Mouse (Mus musculus) midbrain, postnatal 0 days (tissue): ENCODE data around the gene Ss18l2. TPM values are rescaled to one million over a fixed set of nuclear protein-coding genes. Genes with fewer than 3 reads are reported as not detected.

Experiments used
- ATAC-seq: fragments of 200-750 bp; cut with Nextera tagmentation; 2 replicates; pipeline ENCODE4 v1.8.0; 2017; ENCODE audit warnings: moderate number of reproducible peaks, mild to moderate bottlenecking, moderate TSS enrichment, moderate library complexity; ENCODE audit not compliant: low FRiP score
- DNase-seq: peaks from one replicate; pipeline ENCODE4 v3.0.0-alpha.2; 2015; ENCODE audit warnings: low spot score
- H3K27ac ChIP-seq: fragments of 300-500 bp; sonication (generic); 2 replicates; pipeline ENCODE4 v1.5.1; 2014; ENCODE audit warnings: low read depth, mild to moderate bottlenecking, low read length, mixed read lengths
- H3K27me3 ChIP-seq: fragments of 300-500 bp; sonication (generic); 2 replicates; pipeline ENCODE4 v1.6.1; 2014; ENCODE audit warnings: low read length, control low read depth, mixed read lengths; ENCODE audit not compliant: insufficient read depth
- H3K36me3 ChIP-seq: fragments of 300-500 bp; sonication (generic); 2 replicates; pipeline ENCODE4 v1.6.1; 2014; ENCODE audit warnings: low read length, control low read depth, mixed read lengths; ENCODE audit not compliant: insufficient read depth
- H3K4me1 ChIP-seq: fragments of 300-500 bp; sonication (generic); 2 replicates; pipeline ENCODE4 v1.6.1; 2014; ENCODE audit warnings: mild to moderate bottlenecking, control low read depth, antibody characterized with exemption, low read length, mixed read lengths; ENCODE audit not compliant: insufficient read depth
- H3K4me2 ChIP-seq: fragments of 300-500 bp; sonication (generic); 2 replicates; pipeline ENCODE4 v1.6.1; 2014; ENCODE audit warnings: low read depth, mild to moderate bottlenecking, low read length, mixed read lengths; ENCODE audit not compliant: poor library complexity, severe bottlenecking
- H3K4me3 ChIP-seq: fragments of 300-500 bp; sonication (generic); 2 replicates; pipeline ENCODE4 v1.5.1; 2014; ENCODE audit warnings: low read depth, mild to moderate bottlenecking, low read length, moderate library complexity
- H3K9ac ChIP-seq: fragments of 300-500 bp; sonication (generic); replicated peaks from 2 replicates; pipeline ENCODE4 v1.6.1; 2014; ENCODE audit warnings: mild to moderate bottlenecking, low read length, moderate library complexity, mixed read lengths; ENCODE audit not compliant: poor library complexity, severe bottlenecking
- H3K9me3 ChIP-seq: fragments of 300-500 bp; sonication (generic); 2 replicates; pipeline ENCODE4 v1.6.1; 2016; ENCODE audit warnings: low read length, control low read depth
- CTCF ChIP-seq: IDR thresholded peaks from 2 replicates; pipeline ENCODE4 v1.5.1; 2016; ENCODE audit warnings: antibody characterized with exemption, mild to moderate bottlenecking
- WGBS: fragments of 180-500 bp; shearing (Covaris S2); extraction: QIAGEN DNeasy Blood & Tissue Kit; methylation state at CpG from one replicate; pipeline ENCODE4 v1.1.7; 2014; 5-methylcytosine and 5-hydroxymethylcytosine counted together
- polyA plus RNA-seq: library from polyadenylated mRNA; unstranded; fragments of >200 nt; fragmentation: Nextera tagmentation; extraction: Ambion mirVana; gene quantifications from 2 replicates; pipeline ENCODE4 v1.2.1, GENCODE M21; 2015
- total RNA-seq: library from RNA; depleted of rRNA; stranded (reverse); fragments of >200 nt; gene quantifications from 2 replicates; pipeline ENCODE4 v1.2.3, GENCODE M21; 2014; rRNA removed

Gene Ss18l2
- total RNA-seq (51.4 and 59.6 TPM in 2 replicates), polyA plus RNA-seq (204 and 218 TPM in 2 replicates)

DNA sequence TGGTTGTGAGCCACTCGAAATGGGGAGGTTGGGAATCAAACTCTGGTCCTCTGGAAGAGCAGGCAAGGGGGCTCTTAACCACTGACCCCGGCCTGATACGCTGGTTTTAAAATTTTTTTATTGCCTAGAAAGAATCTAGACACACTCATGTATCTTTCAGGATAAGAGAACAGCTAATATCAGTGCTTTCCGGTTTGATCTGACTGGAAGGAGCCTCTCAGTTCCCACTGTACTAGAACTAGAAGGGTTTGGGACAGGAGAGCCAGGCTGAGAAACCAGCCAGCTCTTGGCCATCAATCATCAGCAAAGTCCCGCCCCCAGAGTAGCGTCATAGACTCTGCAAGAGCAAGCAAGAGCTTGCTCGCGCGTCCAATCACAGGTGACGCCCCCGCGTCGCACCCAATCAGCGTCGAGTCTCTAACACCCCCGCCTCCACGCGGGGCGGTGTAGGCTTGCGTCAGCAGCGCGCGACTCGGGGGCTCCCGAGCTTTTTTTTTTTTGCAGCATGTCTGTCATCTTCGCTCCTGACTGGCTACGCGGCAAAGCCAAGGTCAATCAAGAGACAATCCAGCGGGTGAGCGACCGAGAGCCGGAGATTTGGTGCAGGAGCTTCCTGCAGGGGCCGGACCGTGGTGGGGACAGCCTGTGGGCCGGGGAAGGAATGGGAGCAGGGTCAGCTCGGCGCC is at the start of gene Ss18l2:
Gene Ss18l2 (plus strand): TSS at position 432 of the 686 bp plus-strand sequence.
- WGBS, result 5% methylated on average over 37 of the region's 37 CpGs
- no peak for TF ChIP-seq CTCF
- Histone ChIP-seq H3K27ac (peak within 1 kb of the TSS; percentile 92), H3K4me3 (peak within 1 kb of the TSS; percentile 89), H3K27me3 (peaks cover 3% of the 10 kb centered on the region; the same call in 1 of the 2 replicates), H3K9me3 (no peaks in the 10 kb centered on the region), H3K4me1 (peaks cover 11% of the 10 kb centered on the region; the same call in 1 of the 2 replicates), H3K4me2 (peak within 1 kb of the TSS; percentile 78), H3K9ac (peak within 1 kb of the TSS; percentile 93), H3K36me3 (no peaks in the 10 kb centered on the region; the same call in 1 of the 2 replicates)
- DNase-seq, result peak; percentile 100
- ATAC-seq, result peak; percentile 100

DNA sequence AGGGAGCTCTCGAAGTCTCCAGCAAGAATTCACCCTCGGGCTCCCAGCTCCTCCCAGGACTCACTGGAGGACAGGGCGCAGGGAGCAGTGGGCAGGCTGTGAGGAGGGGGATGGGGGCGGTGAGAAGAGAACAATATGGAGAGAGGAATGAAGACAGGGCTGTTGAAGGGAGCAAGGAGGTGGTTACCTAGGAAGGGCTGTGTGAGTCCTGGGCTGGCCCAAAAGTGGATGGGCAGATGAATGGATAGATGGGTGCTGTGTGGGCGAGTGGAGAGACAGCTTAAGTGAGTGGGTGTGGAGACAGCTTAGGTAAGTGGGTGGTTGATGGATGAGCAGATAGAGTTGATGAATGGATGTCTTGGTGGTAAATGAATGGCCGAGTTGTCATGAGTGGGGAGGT is 46.7 kb upstream of the Ss18l2 start:
- Histone ChIP-seq H3K36me3 (no peaks in the 10 kb centered on the region), H3K4me3 (no peak overlapping the region), H3K4me2 (no peak overlapping the region), H3K4me1 (no peaks in the 10 kb centered on the region), H3K27me3 (no peaks in the 10 kb centered on the region), H3K9me3 (no peaks in the 10 kb centered on the region), H3K9ac (no peak overlapping the region), H3K27ac (no peak overlapping the region)
- no peak for ATAC-seq
- WGBS, result 86% methylated on average over 6 of the region's 6 CpGs
- no peak for DNase-seq
- no peak for TF ChIP-seq CTCF

DNA sequence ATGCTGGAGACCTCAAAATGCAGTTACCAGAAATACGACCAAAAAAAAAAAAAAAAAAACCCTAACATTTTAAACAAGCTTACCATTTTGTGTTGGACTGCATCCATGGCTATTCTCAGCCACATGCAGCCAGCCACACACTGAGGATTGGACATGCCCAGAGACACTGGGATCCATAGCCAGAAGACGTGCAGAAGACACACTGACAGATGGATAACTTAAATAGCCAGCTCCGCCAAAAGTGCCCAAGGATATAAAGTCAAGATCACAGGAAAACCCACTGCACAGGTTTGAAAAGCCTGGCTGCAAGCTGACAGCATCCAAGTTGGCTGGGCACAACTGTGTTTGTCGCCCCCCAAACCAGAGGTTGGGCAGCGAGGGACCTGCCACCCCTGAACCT is 46.0 kb upstream of the Ss18l2 start:
- no peak for TF ChIP-seq CTCF
- ATAC-seq (no peak), DNase-seq (no peak)
- no peaks in the 10 kb centered on the region for H3K9me3 ChIP-seq
- no peaks in the 10 kb centered on the region for H3K27me3 ChIP-seq
- no peak overlapping the region for H3K4me2 ChIP-seq
- no peak overlapping the region for H3K9ac ChIP-seq
- H3K36me3 ChIP-seq, result no peaks in the 10 kb centered on the region
- H3K4me1 ChIP-seq, result no peaks in the 10 kb centered on the region
- 84% methylated on average over 5 of the region's 5 CpGs for WGBS
- H3K4me3 ChIP-seq, result no peak overlapping the region
- H3K27ac ChIP-seq, result no peak overlapping the region

DNA sequence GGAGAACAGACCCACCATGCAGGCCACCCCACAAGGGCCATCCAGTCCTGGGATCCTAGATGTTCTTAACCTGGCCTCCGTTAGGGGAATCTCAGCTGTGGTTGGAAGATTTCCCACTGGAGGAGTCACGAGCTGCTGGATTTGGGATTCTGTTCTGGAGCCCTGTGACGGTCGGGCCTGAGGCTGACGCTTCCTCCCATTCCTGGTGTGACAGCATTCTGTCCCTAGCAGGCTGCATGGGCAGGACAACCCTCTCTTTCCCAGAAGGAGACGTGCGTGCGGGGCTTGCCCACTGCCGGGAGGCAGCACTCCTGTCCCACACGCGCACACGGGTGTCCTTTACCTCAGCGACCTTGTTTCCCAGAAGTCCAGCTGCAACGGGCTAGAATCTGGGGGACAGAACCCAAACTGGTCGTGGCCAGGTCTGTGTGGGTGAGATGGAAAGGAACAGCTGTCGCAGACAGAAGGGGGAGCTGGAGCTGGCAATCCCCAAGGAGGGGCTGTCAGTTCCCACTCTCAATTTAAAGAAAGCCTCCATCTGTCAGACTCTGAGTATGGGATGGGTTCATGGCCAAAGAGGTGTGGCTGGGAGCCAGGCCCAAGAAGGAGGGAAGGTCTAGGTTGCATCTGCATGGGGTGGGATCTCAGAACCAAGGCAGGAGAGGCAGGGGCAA is 43.0 kb upstream of the Ss18l2 start:
- Histone ChIP-seq H3K36me3 (no peaks in the 10 kb centered on the region), H3K9me3 (no peaks in the 10 kb centered on the region), H3K4me2 (no peak overlapping the region), H3K27me3 (no peaks in the 10 kb centered on the region), H3K27ac (no peak overlapping the region), H3K4me3 (no peak overlapping the region), H3K4me1 (peaks cover 6% of the 10 kb centered on the region; the same call in 1 of the 2 replicates), H3K9ac (no peak overlapping the region)
- no peak for TF ChIP-seq CTCF
- WGBS, result 63% methylated on average over 16 of the region's 16 CpGs
- no peak for ATAC-seq
- DNase-seq, result peak; percentile 69

DNA sequence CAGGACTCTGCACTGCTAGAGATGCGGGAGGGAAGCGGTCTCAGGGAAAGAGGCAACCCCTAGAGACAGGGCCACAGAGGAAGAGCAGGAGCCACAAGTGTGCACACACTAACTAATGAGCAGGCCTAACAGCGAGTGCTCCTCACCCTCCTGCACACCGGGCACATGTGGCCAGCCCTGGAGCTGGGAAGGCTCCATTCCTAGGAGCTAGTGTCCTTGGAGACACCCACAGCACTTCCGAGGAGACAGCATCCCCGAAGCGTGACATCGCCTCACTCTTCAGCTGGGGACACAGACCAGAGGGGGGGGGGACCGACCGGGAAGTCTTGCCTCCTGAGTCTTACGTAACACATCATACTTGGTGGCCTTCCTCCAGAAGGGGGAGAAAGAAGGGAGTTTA is 42.3 kb upstream of the Ss18l2 start:
- Histone ChIP-seq H3K4me2 (no peak overlapping the region), H3K4me1 (peaks cover 6% of the 10 kb centered on the region; the same call in 1 of the 2 replicates), H3K4me3 (no peak overlapping the region), H3K9me3 (no peaks in the 10 kb centered on the region), H3K27me3 (no peaks in the 10 kb centered on the region), H3K27ac (no peak overlapping the region), H3K9ac (no peak overlapping the region), H3K36me3 (no peaks in the 10 kb centered on the region)
- ATAC-seq (no peak), DNase-seq (no peak)
- no peak for TF ChIP-seq CTCF
- WGBS, result 63% methylated on average over 11 of the region's 11 CpGs

DNA sequence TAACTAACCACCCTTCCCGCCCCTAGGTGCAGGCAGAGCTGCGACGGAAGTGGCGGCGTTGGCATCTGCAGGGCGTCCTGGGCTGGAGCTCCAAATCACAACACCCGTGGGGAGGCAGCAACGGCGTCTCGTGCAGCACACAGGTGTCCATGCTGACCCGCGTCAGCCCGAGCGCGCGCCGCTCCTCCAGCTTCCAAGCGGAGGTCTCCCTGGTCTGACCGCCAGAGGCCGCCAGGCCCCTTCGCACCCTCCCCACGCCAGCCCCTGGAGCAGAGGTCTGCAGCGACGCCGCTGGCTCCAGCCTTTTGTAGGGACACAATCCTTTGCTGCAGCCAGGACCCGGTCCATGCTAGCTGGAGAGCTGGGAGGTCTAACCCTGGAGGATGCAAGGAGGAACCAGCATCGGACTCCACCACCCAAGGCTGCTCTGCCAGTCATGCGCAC is 40.8 kb upstream of the Ss18l2 start:
- peak; percentile 72 for DNase-seq
- Histone ChIP-seq H3K4me2 (peak overlapping the region; percentile 66), H3K27me3 (no peaks in the 10 kb centered on the region), H3K4me3 (peak overlapping the region; percentile 43), H3K4me1 (peaks cover 6% of the 10 kb centered on the region; the same call in 1 of the 2 replicates), H3K9me3 (no peaks in the 10 kb centered on the region), H3K27ac (no peak overlapping the region), H3K9ac (peak overlapping the region; percentile 54), H3K36me3 (no peaks in the 10 kb centered on the region)
- peak; percentile 86 for TF ChIP-seq CTCF
- ATAC-seq, result peak; percentile 48; the same call in 1 of the 2 replicates
- under 1% methylated on average over 28 of the region's 28 CpGs for WGBS
